Mouse (Mus musculus): ENCODE results near the gene Enpp7. TPM values are rescaled to one million over a fixed set of nuclear protein-coding genes. Genes with fewer than 3 reads are reported as not detected.

Gene Enpp7
- not detected for polyA plus RNA-seq (2017; shearing (Covaris generic))

DNA sequence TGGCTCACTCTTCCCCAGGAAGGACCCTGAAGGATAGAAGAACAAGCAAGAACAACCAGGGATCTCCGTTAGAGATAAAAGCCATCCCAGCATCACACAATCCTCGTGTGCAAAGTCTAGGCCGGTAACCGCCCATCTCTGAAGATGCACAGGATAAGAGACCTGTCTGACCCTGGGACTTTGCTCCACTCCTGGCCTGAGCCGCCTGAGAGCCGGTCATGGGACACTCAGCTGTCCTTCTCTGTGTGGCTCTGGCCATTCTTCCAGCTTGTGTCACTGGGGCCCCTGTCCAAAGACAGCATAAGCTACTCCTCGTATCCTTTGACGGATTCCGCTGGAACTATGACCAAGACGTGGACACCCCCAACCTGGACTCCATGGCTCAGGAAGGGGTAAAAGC is at the start of gene Enpp7:
TSS of gene Enpp7 (plus strand) at position 190 of the 400 bp plus-strand sequence.

DNA sequence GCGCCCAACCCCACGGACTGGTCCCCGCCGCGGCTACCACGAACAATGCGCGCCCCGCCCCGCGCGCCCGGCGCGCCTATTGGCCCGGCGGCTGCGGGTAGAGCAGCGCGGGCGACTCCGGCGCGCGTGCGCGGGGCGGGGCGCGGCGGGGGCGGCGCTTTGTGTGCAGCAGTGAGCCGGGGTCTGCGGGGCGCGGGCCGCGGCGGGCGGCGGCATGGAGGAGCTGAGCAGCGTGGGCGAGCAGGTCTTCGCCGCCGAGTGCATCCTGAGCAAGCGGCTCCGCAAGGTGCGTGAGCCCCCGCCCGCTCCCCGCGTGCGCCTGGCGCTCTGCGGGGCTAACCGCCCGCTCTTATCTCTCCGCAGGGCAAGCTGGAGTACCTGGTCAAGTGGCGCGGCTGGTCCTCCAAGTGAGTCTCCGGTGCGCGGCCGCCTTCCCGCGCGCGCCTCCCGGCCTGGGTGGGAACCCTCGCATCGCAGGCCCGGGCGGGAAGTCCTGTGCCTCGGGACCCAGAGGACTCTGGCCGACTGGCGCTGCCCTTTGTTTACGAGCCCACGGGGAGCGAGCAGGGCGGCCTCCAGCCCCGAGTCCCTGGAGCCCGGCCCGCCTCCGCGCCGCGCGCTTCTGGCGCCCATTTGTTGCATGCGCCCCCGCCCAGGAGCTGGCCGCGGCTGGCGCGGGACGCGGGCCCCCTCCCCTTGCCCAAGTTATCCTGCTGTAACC is 35.1 kb downstream of the Enpp7 start, which contains the start of gene Cbx2:
TSS of gene Cbx2 (plus strand) at position 68 of the 721 bp plus-strand sequence.

DNA sequence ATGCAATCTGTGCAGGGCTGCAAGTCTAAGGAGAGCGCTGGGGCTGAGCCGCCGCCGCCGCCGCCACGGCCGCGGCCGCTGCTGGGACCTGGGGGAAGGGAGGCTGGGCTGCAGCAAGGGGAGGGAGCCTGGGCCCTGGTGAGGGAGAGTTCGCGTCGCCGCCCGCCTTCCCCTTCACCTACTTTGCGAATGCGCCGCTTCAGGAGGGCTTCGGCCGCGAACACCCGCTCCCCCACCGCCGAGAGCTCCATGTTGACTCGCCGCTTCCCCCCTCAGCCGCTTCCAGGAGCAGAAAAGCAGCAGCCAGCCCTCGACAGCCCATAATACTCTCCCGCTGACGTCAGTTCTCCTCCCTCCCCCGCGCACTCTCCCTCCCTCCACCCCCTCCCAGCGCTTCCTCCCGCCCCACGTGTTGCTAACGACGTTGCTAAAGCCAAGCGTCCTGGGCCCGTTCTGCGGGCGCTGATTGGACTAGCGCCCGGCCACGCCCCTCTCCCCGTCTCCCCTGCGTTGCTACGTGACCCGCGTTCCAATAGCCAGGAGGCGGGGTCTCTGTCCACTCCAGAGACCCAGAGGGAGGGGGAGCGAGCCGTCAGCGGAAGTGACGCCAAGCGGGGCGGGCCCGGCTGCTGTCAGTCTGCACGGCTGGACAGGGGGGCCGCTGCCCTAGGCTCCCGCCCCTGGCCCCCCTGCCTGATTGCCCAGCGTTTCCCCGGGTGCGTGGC is 52.8 kb downstream of the Enpp7 start, which contains the start of gene Cbx8:
TSS of gene Cbx8 (minus strand) at position 370 of the 725 bp plus-strand sequence.

Other genes with a start within 250 kb of the Enpp7 start
- gene Rbfox3, start 76.6 kb upstream of the Enpp7 start, polyA plus RNA-seq (2017; shearing (Covaris generic)), result 1 to 10 TPM in 1 of 2 experiments, under 1 TPM in 1; 0.59 to 8.5 TPM
- 1 to 10 TPM; 5.2 to 8.4 TPM for gene Cbx2, start 34.8 kb downstream of the Enpp7 start, polyA plus RNA-seq (2017; shearing (Covaris generic))
- gene Cbx8, start 52.8 kb downstream of the Enpp7 start, polyA plus RNA-seq (2017; shearing (Covaris generic)), result 10 to 100 TPM; 14.9 to 15.3 TPM
- 10 to 100 TPM; 70.2 to 92.0 TPM for gene Cbx4, start 98.0 kb downstream of the Enpp7 start, polyA plus RNA-seq (2017; shearing (Covaris generic))
- gene Tbc1d16, start 240.3 kb downstream of the Enpp7 start, polyA plus RNA-seq (2017; shearing (Covaris generic)), result under 1 TPM; 0.76 to 0.98 TPM
- 1 to 10 TPM; 1.8 to 2.0 TPM for gene Ccdc40, start 240.4 kb downstream of the Enpp7 start, polyA plus RNA-seq (2017; shearing (Covaris generic))